Mouse (Mus musculus): ENCODE measurements around the gene Thap7.

GRCm38 (mm10) chr16:17525524-17525923 lies 5.4 kb downstream of the Thap7 start:
- TF ChIP-seq CTCF (IDR thresholded peaks at IDR 0.05 in 2 of 3, conservative IDR thresholded peaks at IDR 0.05 in 1 of 3; ENCODE audit: control insufficient read depth in 1 of 3, insufficient read depth in 1 of 3, low read depth in 2 of 3, low read length in 3 of 3, poor library complexity in 1 of 3, severe bottlenecking in 1 of 3) (no peak), EP300 (IDR thresholded peaks at IDR 0.05; ENCODE audit: low read depth in 1 of 2, low read length in 2 of 2) (no peak), MXI1 (IDR thresholded peaks at IDR 0.05; ENCODE audit: low read depth, low read length) (no peak), RCOR1 (IDR thresholded peaks at IDR 0.05; ENCODE audit: low read depth, low read length) (no peak), ZKSCAN1 (IDR thresholded peaks at IDR 0.05; ENCODE audit: low read depth, low read length) (no peak), USF1 (IDR thresholded peaks at IDR 0.05; ENCODE audit: low read depth, low read length) (no peak), ZC3H11A (IDR thresholded peaks at IDR 0.05; ENCODE audit: low read depth, low read length) (no peak), MAFK (IDR thresholded peaks at IDR 0.05; ENCODE audit: borderline replicate concordance, low read depth, low read length) (no peak), SMC3 (IDR thresholded peaks at IDR 0.05; ENCODE audit: low read depth, low read length) (no peak)
